Mouse (Mus musculus) kidney, adult 10 weeks (tissue): Measurements from ENCODE around the gene Prdm10. TPM values are rescaled to one million over a fixed set of nuclear protein-coding genes. Genes with fewer than 3 reads are reported as not detected.

Experiments used
- polyA plus RNA-seq: library from polyadenylated mRNA; stranded (reverse); fragments of 350-450 nt; fragmentation: Illumina TruSeq; extraction: RNeasy Lipid Tissue Mini Kit (QIAGEN cat#74804); gene quantifications from one replicate; pipeline ENCODE4 v1.2.3, GENCODE M21; 2014; ENCODE audit warnings: low read depth, low replicate concordance

Gene Prdm10
- polyA plus RNA-seq, result 5.4 TPM

DNA sequence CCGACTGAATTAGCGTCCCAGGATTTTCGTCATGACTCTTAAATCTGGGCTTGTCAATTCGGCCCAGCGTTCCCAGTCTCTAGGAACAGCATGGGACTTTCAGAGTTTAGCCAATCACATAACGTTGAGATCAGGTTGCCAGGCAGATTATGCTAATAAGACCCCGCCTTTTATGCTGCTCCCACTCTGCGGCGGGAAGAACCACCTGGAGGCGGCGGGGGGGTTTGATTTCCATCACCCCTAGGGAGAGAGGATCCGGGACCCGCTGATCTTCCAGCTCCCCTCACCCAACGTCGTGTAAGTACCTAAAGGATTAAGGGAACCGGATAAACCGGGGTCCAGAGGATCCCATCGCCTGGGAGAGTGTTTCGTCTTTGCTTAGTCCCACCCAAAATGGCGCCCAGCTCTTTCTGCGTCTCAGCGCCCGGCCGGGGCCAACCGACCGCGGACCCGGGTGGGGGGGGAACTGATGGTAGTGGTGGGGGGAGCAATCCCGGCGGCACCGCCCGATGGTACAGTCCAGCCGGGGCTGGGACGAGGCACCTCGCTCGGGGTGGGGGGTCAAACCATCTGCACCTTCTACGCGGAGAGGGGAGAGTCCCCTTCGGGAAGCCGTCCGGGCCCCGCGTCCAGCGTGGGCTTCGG, at the start of gene Prdm10:
Gene Prdm10, plus strand, starts transcription at position 173 of the 645 bp plus-strand sequence.

DNA sequence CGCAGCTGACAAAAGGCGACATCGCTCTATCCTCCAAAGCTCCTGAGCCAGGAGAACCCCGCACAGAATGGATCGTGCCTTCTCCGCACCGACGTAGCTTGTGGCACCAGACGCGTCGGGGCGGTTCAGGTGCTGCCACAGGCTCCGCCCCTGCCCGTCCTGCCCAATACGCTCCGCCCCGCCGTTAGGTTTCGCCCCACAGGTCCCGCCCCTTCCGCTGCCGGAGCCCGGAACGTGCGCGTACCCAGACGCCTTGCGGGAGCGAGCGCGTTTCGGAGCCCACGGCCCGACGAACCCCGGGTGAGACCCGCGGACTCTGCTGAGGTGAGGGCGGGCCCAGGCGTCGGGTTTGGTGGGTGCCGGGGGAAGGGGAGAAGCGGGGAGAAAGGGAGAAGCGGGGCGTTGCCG, 105.6 kb downstream of the Prdm10 start, which contains the start of gene Nfrkb:
Gene Nfrkb, plus strand, starts transcription at position 246 of the 408 bp plus-strand sequence.

Other genes with a start within 250 kb of the Prdm10 start
- gene Zbtb44, start 249.9 kb upstream of the Prdm10 start, polyA plus RNA-seq, result 53.4 TPM
- 1.4 TPM for gene St14, start 148.7 kb upstream of the Prdm10 start, polyA plus RNA-seq
- gene Aplp2, start 68.7 kb upstream of the Prdm10 start, polyA plus RNA-seq, result 520 TPM
- 3.3 TPM for gene Nfrkb, start 105.7 kb downstream of the Prdm10 start, polyA plus RNA-seq
- gene Tmem45b, start 183.9 kb downstream of the Prdm10 start, polyA plus RNA-seq, result 21.3 TPM